Mouse (Mus musculus): ENCODE results near the gene Gadl1.

DNA sequence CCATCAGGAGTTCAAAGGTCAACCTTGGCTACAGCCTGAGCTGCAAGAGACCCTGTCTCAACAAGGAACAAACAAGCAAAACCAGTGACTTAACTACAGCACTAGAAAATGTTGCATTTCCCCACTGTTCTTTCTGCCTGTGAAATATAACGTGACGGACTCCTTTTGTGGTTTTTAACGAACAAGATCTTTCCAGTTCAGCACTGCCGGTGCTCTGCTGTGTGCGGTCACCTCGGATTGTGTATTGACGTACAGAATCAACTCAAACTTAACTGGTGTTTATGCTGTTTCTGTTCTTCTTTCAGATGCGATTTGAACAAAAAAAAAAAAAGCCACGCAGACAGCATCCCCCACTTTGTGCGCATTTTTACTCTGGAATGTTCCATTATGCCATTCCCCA is 13.4 kb downstream of the Gadl1 start:
- TF ChIP-seq GATA1 (IDR thresholded peaks at IDR 0.05; ENCODE audit: borderline replicate concordance, low read length): no peak
- TF ChIP-seq FLI1 (IDR thresholded peaks at IDR 0.05; ENCODE audit: low read length): no peak
